Mouse (Mus musculus): Measurements from ENCODE around the gene Cnpy2. TPM values are rescaled to one million over a fixed set of nuclear protein-coding genes. Genes with fewer than 3 reads are reported as not detected.

Cnpy2 gene
- polyA plus RNA-seq, 1 experiment, result 118 TPM

- DNase-seq (ENCODE audit: low spot score), result peak; percentile 82
These were observed 46.4 kb downstream of the Cnpy2 start, which contains the start of gene Coq10a for GRCm38 (mm10) chr10:128368402-128369217. Gene Coq10a (minus strand): TSS chr10:128368997.

GRCm38 (mm10) chr10:128369218-128369543 lies 46.9 kb downstream of the Cnpy2 start:
- DNase-seq (ENCODE audit: low spot score), result no peak

- no peak for DNase-seq (ENCODE audit: low spot score)
These were observed 47.3 kb downstream of the Cnpy2 start for GRCm38 (mm10) chr10:128369599-128369998.

- no peak for DNase-seq (ENCODE audit: low spot score)
These were observed 47.8 kb downstream of the Cnpy2 start for GRCm38 (mm10) chr10:128370021-128370420.

- no peak for DNase-seq (ENCODE audit: low spot score)
These were observed 48.3 kb downstream of the Cnpy2 start for GRCm38 (mm10) chr10:128370601-128371000.

GRCm38 (mm10) chr10:128372142-128372541 lies 49.9 kb downstream of the Cnpy2 start:
- no peak for DNase-seq (ENCODE audit: low spot score)

- no peak for DNase-seq (ENCODE audit: low spot score)
These were observed 50.9 kb downstream of the Cnpy2 start for GRCm38 (mm10) chr10:128372989-128373748.

GRCm38 (mm10) chr10:128374393-128374792 lies 52.1 kb downstream of the Cnpy2 start:
- DNase-seq (ENCODE audit: low spot score), result no peak

- DNase-seq (ENCODE audit: low spot score), result no peak
These were observed 53.8 kb downstream of the Cnpy2 start for GRCm38 (mm10) chr10:128376099-128376454.

- DNase-seq (ENCODE audit: low spot score), result peak; percentile 85
These were observed 54.4 kb downstream of the Cnpy2 start, which contains the start of gene Ankrd52 for GRCm38 (mm10) chr10:128376455-128377211. Gene Ankrd52 (plus strand): TSS chr10:128377115.

Other genes starting within 250 kb of the Cnpy2 start
- gene Atp5b, start 239.2 kb upstream of the Cnpy2 start, polyA plus RNA-seq (2012; rRNA removed), result 1,011 and 1,131 TPM in 2 replicates
- 29.1 and 31.5 TPM in 2 replicates for gene Baz2a, start 230.9 kb upstream of the Cnpy2 start, polyA plus RNA-seq (2012; rRNA removed)
- 88.2 and 97.5 TPM in 2 replicates for gene Rbms2, start 142.2 kb upstream of the Cnpy2 start, polyA plus RNA-seq (2012; rRNA removed)
- gene Gls2, start 128.0 kb upstream of the Cnpy2 start, polyA plus RNA-seq (2012; rRNA removed), result 1.5 TPM in 2 replicates
- gene Spryd4, start 110.7 kb upstream of the Cnpy2 start, polyA plus RNA-seq (2012; rRNA removed), result 12.1 and 14.4 TPM in 2 replicates
- gene Mip, start 96.6 kb upstream of the Cnpy2 start, polyA plus RNA-seq (2012; rRNA removed), result not detected in 2 replicates
- gene Timeless, start 90.4 kb upstream of the Cnpy2 start, polyA plus RNA-seq (2012; rRNA removed), result 6.4 and 6.7 TPM in 2 replicates
- 0.03 TPM in 1 of 2 replicates, not detected in the other for gene Apon, start 68.4 kb upstream of the Cnpy2 start, polyA plus RNA-seq (2012; rRNA removed)
- gene Apof, start 53.8 kb upstream of the Cnpy2 start, polyA plus RNA-seq (2012; rRNA removed), result 0.25 TPM in 2 replicates
- gene Stat2, start 51.9 kb upstream of the Cnpy2 start, polyA plus RNA-seq (2012; rRNA removed), result 33.0 and 39.1 TPM in 2 replicates
- gene Il23a, start 23.7 kb upstream of the Cnpy2 start, polyA plus RNA-seq (2012; rRNA removed), result 0.12 TPM in 1 of 2 replicates, not detected in the other
- gene Pan2, start 19.1 kb upstream of the Cnpy2 start, polyA plus RNA-seq (2012; rRNA removed), result 27.9 and 31.7 TPM in 2 replicates
- 138 and 150 TPM in 2 replicates for gene Cs, start 15.3 kb downstream of the Cnpy2 start, polyA plus RNA-seq (2012; rRNA removed)
- 63.6 and 66.9 TPM in 2 replicates for gene Coq10a, start 46.5 kb downstream of the Cnpy2 start, polyA plus RNA-seq (2012; rRNA removed)
- gene Ankrd52, start 54.7 kb downstream of the Cnpy2 start, polyA plus RNA-seq (2012; rRNA removed), result 19.9 and 26.5 TPM in 2 replicates
- not detected in 2 replicates for gene Slc39a5, start 78.8 kb downstream of the Cnpy2 start, polyA plus RNA-seq (2012; rRNA removed)
- 47.2 and 50.1 TPM in 2 replicates for gene Nabp2, start 89.0 kb downstream of the Cnpy2 start, polyA plus RNA-seq (2012; rRNA removed)
- gene Rnf41, start 89.2 kb downstream of the Cnpy2 start, polyA plus RNA-seq (2012; rRNA removed), result 25.4 and 25.5 TPM in 2 replicates
- 91.5 and 97.0 TPM in 2 replicates for gene Smarcc2, start 136.8 kb downstream of the Cnpy2 start, polyA plus RNA-seq (2012; rRNA removed)
- 10,835 and 11,320 TPM in 2 replicates for gene Myl6, start 171.7 kb downstream of the Cnpy2 start, polyA plus RNA-seq (2012; rRNA removed)
- 3.0 and 3.3 TPM in 2 replicates for gene Myl6b, start 176.2 kb downstream of the Cnpy2 start, polyA plus RNA-seq (2012; rRNA removed)
- 56.9 and 61.6 TPM in 2 replicates for gene Esyt1, start 203.4 kb downstream of the Cnpy2 start, polyA plus RNA-seq (2012; rRNA removed)
- gene Zc3h10, start 225.3 kb downstream of the Cnpy2 start, polyA plus RNA-seq (2012; rRNA removed), result 12.5 TPM in 2 replicates
- gene Rpl41, start 226.8 kb downstream of the Cnpy2 start, polyA plus RNA-seq (2012; rRNA removed), result 2,645 and 3,313 TPM in 2 replicates
- gene Pa2g4, start 243.5 kb downstream of the Cnpy2 start, polyA plus RNA-seq (2012; rRNA removed), result 74.1 and 75.9 TPM in 2 replicates